Mouse (Mus musculus): ENCODE data around the gene Zdbf2.

DNA sequence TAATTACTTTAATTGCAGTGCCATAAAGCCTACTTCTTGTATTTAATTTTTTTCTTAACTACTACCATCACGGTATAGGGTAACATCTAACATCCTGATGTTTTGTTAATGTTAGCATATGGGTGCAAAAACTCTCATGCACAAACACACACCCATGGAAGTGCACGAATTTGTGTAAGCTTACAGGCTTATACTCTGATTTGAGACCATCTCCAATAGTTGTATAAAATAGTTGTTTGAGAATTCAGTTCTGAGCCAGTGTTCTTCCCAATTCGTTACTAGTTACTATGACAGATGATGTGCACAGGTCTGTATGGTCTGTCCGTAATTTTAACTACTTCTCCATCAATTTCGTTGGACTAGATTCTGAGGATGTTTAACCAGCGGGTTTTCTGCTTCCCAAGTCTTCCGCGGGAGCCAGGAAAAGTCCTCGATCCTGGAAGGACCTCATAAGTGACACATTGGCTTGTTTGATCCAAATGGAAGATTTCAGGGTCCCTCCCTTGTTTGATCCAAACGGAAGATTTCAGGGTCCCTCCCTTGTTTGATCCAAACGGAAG lies 13.7 kb upstream of the Zdbf2 start:
- no peak for TF ChIP-seq MAX (IDR thresholded peaks at IDR 0.05; ENCODE audit: low read depth)
- no peak for TF ChIP-seq MYOD1 (IDR thresholded peaks at IDR 0.05; ENCODE audit: control insufficient read depth in 1 of 3, insufficient read length in 2 of 3, low read depth in 2 of 3)
- no peak for TF ChIP-seq POLR2A (IDR thresholded peaks at IDR 0.05; ENCODE audit: insufficient read length, low read depth)
- TF ChIP-seq CEBPB (IDR thresholded peaks at IDR 0.05; ENCODE audit: insufficient read depth, poor library complexity, severe bottlenecking) = no peak
